ENCODE assay signal across 9 mouse cellular contexts in genomic region chr14:73141800-73142199, GRCm38 (mm10). TPM values are rescaled to one million over a fixed set of nuclear protein-coding genes. Genes with fewer than 3 reads are reported as not detected.
A peak's percentile ranks its signal among the peaks of the same experiment; 100 is the strongest.
DNase-seq lines count a peak whose midpoint lies in the region; ATAC-seq and TF ChIP-seq lines count a peak whose summit lies in the region.
"Had no signal": no experiment of that assay in that cellular context is flagged by ENCODE, and none has a peak within 500 bp of the region (broad histone marks: within the 10 kb centered on the region; RNA-seq: fewer than 3 reads in every experiment).

No protein-coding gene starts in this region.

- no peak overlapping the region for H3K9ac ChIP-seq in forebrain, embryonic 13.5 days
- H3K9ac ChIP-seq in kidney, postnatal 0 days (ENCODE audit: low read depth, low read length): no peak overlapping the region
- H3K9ac ChIP-seq in hindbrain, embryonic 12.5 days: no peak overlapping the region
- no peak overlapping the region for H3K9ac ChIP-seq in midbrain, embryonic 13.5 days (replicated peaks)

- H3K4me2 ChIP-seq in forebrain, embryonic 13.5 days: no peak overlapping the region
- peak overlapping the region; percentile 66; the same call in 1 of the 2 replicates for H3K4me2 ChIP-seq in kidney, postnatal 0 days (ENCODE audit: low read length)
- H3K4me2 ChIP-seq in hindbrain, embryonic 12.5 days (replicated peaks): peak overlapping the region; percentile 79; the same call in 1 of the 2 replicates
- H3K4me2 ChIP-seq in midbrain, embryonic 13.5 days (replicated peaks): peak overlapping the region; percentile 81

- WGBS in forebrain, embryonic 10.5 days: 49% methylated on average over 3 of the region's 3 CpGs
- WGBS in forebrain, embryonic 13.5 days: 42% methylated on average over 3 of the region's 3 CpGs
- 87% methylated on average over 3 of the region's 3 CpGs for WGBS in kidney, postnatal 0 days
- 55% methylated on average over 3 of the region's 3 CpGs for WGBS in hindbrain, embryonic 12.5 days
- 38% methylated on average over 3 of the region's 3 CpGs for WGBS in midbrain, embryonic 13.5 days

- no peak for TF ChIP-seq CTCF in kidney, postnatal 0 days (IDR thresholded peaks at IDR 0.05; ENCODE audit: low read depth)

- 0 out of 2 replicates have a peak overlapping the region, but pooled peaks have one; percentile 71 for H3K4me3 ChIP-seq in forebrain, embryonic 10.5 days
- H3K4me3 ChIP-seq in forebrain, embryonic 13.5 days: no peak overlapping the region
- H3K4me3 ChIP-seq in kidney, postnatal 0 days (replicated peaks; ENCODE audit: low read depth, low read length): no peak overlapping the region
- no peak overlapping the region for H3K4me3 ChIP-seq in hindbrain, embryonic 12.5 days
- H3K4me3 ChIP-seq in midbrain, embryonic 13.5 days (replicated peaks): no peak overlapping the region; the same call in 1 of the 2 replicates

- no peaks in the 10 kb centered on the region for H3K27me3 ChIP-seq in forebrain, embryonic 10.5 days (ENCODE audit: poor library complexity, severe bottlenecking)
- no peaks in the 10 kb centered on the region for H3K27me3 ChIP-seq in forebrain, embryonic 13.5 days
- H3K27me3 ChIP-seq in kidney, postnatal 0 days (ENCODE audit: insufficient read depth, low read length): no peaks in the 10 kb centered on the region
- no peaks in the 10 kb centered on the region for H3K27me3 ChIP-seq in hindbrain, embryonic 12.5 days
- H3K27me3 ChIP-seq in midbrain, embryonic 13.5 days: no peaks in the 10 kb centered on the region

- peaks cover 20% of the 10 kb centered on the region for H3K36me3 ChIP-seq in forebrain, embryonic 10.5 days (replicated peaks)
- H3K36me3 ChIP-seq in forebrain, embryonic 13.5 days (ENCODE audit: poor library complexity, severe bottlenecking): no peaks in the 10 kb centered on the region
- H3K36me3 ChIP-seq in kidney, postnatal 0 days (ENCODE audit: insufficient read depth, low read length): no peaks in the 10 kb centered on the region
- H3K36me3 ChIP-seq in hindbrain, embryonic 12.5 days: peaks cover 4% of the 10 kb centered on the region; the same call in 1 of the 2 replicates
- H3K36me3 ChIP-seq in midbrain, embryonic 13.5 days: peaks cover 6% of the 10 kb centered on the region; the same call in 1 of the 2 replicates

- DNase-seq in forebrain, embryonic 10.5 days (ENCODE audit: extremely low spot score, low spot score): no peak
- DNase-seq in kidney, postnatal 0 days (ENCODE audit: low spot score): no peak
- DNase-seq in kidney, adult 9 months: no peak
- DNase-seq in frontal cortex, postnatal 36 days (ENCODE audit: low spot score in 2 of 2): no peak
- DNase-seq in layer of hippocampus, adult 9-10 months (ENCODE audit: low spot score): no peak
- DNase-seq: gastrocnemius, postnatal 14 days had no signal

- H3K4me1 ChIP-seq in forebrain, embryonic 10.5 days: peaks cover 46% of the 10 kb centered on the region
- peaks cover 25% of the 10 kb centered on the region for H3K4me1 ChIP-seq in forebrain, embryonic 13.5 days
- H3K4me1 ChIP-seq in kidney, postnatal 0 days (replicated peaks; ENCODE audit: insufficient read depth, low read length): peaks cover 13% of the 10 kb centered on the region; the same call in 1 of the 2 replicates
- peaks cover 21% of the 10 kb centered on the region for H3K4me1 ChIP-seq in hindbrain, embryonic 12.5 days
- H3K4me1 ChIP-seq in midbrain, embryonic 13.5 days (replicated peaks): peaks cover 24% of the 10 kb centered on the region

- no peak for ATAC-seq in forebrain, embryonic 13.5 days
- no peak for ATAC-seq in kidney, postnatal 0 days (replicated peaks; ENCODE audit: low FRiP score, low read depth)
- no peak for ATAC-seq in hindbrain, embryonic 12.5 days (ENCODE audit: low FRiP score)
- ATAC-seq in midbrain, embryonic 13.5 days: no peak

- 0 out of 2 replicates have a peak, but pooled peaks cover 2% of the 10 kb centered on the region for H3K9me3 ChIP-seq in forebrain, embryonic 10.5 days
- no peaks in the 10 kb centered on the region for H3K9me3 ChIP-seq in forebrain, embryonic 13.5 days (replicated peaks)
- no peaks in the 10 kb centered on the region for H3K9me3 ChIP-seq in kidney, postnatal 0 days (replicated peaks; ENCODE audit: low read length)
- no peaks in the 10 kb centered on the region; the same call in 1 of the 2 replicates for H3K9me3 ChIP-seq in hindbrain, embryonic 12.5 days (replicated peaks)
- 0 out of 2 replicates have a peak, but pooled peaks cover 5% of the 10 kb centered on the region for H3K9me3 ChIP-seq in midbrain, embryonic 13.5 days

- peak overlapping the region; percentile 99 for H3K27ac ChIP-seq in forebrain, embryonic 10.5 days
- no peak overlapping the region for H3K27ac ChIP-seq in forebrain, embryonic 13.5 days
- H3K27ac ChIP-seq in kidney, postnatal 0 days: no peak overlapping the region
- H3K27ac ChIP-seq in hindbrain, embryonic 12.5 days: 0 out of 2 replicates have a peak overlapping the region, but pooled peaks have one; percentile 52
- H3K27ac ChIP-seq in midbrain, embryonic 13.5 days: 0 out of 2 replicates have a peak overlapping the region, but pooled peaks have one; percentile 99

RNA-seq across cellular contexts. Expression of gene Rcbtb2, which starts 19.0 kb away (rescaled TPM):
- polyA plus RNA-seq in forebrain, embryonic 10.5 days (2016; fragmentation: Nextera tagmentation; extraction: Ambion mirVana): 165 and 168 TPM in 2 replicates
- polyA plus RNA-seq in forebrain, embryonic 13.5 days (2015; fragmentation: Nextera tagmentation; extraction: Ambion mirVana): 110 and 111 TPM in 2 replicates
- 87.4 and 93.7 TPM in 2 replicates for polyA plus RNA-seq in kidney, postnatal 0 days (2015; fragmentation: Nextera tagmentation; extraction: Ambion mirVana)
- polyA plus RNA-seq in hindbrain, embryonic 12.5 days (2016; fragmentation: Nextera tagmentation; extraction: Ambion mirVana): 124 and 127 TPM in 2 replicates
- 103 and 104 TPM in 2 replicates for polyA plus RNA-seq in midbrain, embryonic 13.5 days (2015; fragmentation: Nextera tagmentation; extraction: Ambion mirVana)

Comparison
In these comparisons a context has a peak if more than half of its experiments do, and no peak if none do; other contexts are left out.
1. H3K27ac ChIP-seq: peak in forebrain, embryonic 10.5 days (single experiment), hindbrain, embryonic 12.5 days (single experiment) and midbrain, embryonic 13.5 days (single experiment); none in forebrain, embryonic 13.5 days (single experiment) and kidney, postnatal 0 days (single experiment).